Mouse (Mus musculus) thymus, postnatal 14 days (tissue): ENCODE data around the gene Ckap2l.

Source experiments
- DNase-seq: peaks from one replicate; pipeline ENCODE4 v3.0.0; 2021

The Ckap2l gene

GRCm38 (mm10) chr2:129233218-129233617, 63.8 kb downstream of the Ckap2l start:
- no peak for DNase-seq

- no peak for DNase-seq
These were observed 64.5 kb downstream of the Ckap2l start for GRCm38 (mm10) chr2:129232484-129232883.

- DNase-seq = no peak
These were observed 65.0 kb downstream of the Ckap2l start for GRCm38 (mm10) chr2:129232023-129232422.

- DNase-seq = no peak
These were observed 67.7 kb downstream of the Ckap2l start for GRCm38 (mm10) chr2:129229316-129229715.

- no peak for DNase-seq
These were observed 68.4 kb downstream of the Ckap2l start for GRCm38 (mm10) chr2:129228571-129228970.

GRCm38 (mm10) chr2:129227709-129228108, 69.3 kb downstream of the Ckap2l start:
- DNase-seq = no peak

- no peak for DNase-seq
These were observed 69.9 kb downstream of the Ckap2l start for GRCm38 (mm10) chr2:129227011-129227529.

- no peak for DNase-seq
These were observed 70.6 kb downstream of the Ckap2l start for GRCm38 (mm10) chr2:129226296-129226851.

GRCm38 (mm10) chr2:129225251-129225819, 71.7 kb downstream of the Ckap2l start:
- DNase-seq = no peak

- no peak for DNase-seq
These were observed 72.8 kb downstream of the Ckap2l start for GRCm38 (mm10) chr2:129224178-129224577.

GRCm38 (mm10) chr2:129221097-129221632, 75.8 kb downstream of the Ckap2l start:
- DNase-seq = no peak

GRCm38 (mm10) chr2:129218537-129219105, 78.4 kb downstream of the Ckap2l start:
- no peak for DNase-seq
